Mouse (Mus musculus) fibroblast of lung, adult 2 months (primary cell): Measurements from ENCODE around the gene Tox2.

Experiments
- DNase-seq: peaks from one replicate; pipeline ENCODE4 v3.0.0-alpha.2; 2011; ENCODE audit warnings: low read depth

The Tox2 gene

DNA sequence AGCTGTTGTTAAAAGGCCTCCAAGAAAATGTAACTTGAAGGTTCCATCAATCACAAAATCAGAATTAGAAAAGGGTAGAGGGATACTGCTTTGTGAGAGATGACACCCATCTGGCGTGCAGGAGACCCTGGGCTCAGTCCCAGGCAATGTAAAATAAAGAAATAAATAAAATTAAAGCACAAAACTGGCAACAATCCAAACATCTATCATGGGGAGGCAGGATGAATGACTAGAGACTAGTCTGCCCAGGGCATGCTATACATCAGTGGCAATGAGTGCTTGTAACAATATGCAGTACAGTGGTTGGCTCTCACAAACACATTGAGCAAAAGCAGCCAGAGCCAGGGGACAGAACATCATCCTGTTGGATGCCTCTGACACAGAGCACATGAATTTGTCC lies 53.8 kb downstream of the Tox2 start:
- no peak for DNase-seq

DNA sequence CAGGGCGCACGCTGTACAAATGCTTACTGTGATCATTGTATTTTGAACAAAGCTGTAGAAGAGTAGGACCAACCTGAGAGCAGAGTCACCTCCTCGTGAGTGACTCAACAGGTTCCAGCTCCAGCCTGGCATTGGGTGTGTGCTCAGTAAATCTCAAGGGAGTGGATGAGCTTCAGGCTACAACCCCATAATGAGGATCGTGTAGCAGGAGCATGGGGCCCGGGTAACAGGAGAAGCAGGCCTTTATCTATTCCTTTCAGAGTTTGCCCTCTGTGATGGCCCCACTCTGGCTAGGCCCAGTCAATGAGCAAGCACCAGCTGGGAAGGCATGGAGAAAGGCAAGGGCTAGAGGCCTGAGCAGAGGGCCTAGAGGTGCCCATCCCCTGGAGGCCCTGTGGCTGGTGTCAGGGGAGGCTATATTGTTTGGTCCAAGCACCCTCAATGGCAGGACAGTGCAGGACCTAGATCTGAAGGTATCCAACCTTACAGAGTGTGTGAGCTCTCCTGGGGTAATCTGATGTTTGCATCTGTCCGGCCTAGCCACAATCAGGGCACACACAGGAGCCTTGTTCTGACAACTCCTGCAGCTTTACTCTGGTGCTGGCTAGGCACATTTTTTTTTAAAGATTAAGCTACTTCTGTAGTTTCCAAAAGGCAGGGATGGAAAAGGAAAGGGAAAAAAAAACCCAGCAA lies 58.6 kb downstream of the Tox2 start:
- no peak for DNase-seq

DNA sequence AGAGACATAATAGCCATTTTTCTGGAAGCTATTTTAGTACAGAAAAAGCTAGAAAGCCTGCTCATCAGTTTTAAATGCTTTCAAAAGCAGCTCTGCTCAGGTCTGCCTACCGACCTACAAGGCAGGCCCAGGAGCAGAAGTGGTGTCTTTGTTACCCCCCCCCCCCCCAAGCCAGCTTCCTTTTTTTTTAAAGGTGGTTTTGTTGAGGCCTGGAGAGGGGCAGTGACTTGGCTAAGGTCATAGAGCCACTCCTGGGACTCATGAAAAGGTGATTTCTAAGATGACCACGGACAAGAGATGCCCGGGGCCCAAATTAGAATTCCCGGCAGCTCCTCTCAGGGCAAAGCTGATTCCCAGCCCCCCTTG lies 59.1 kb downstream of the Tox2 start:
- no peak for DNase-seq

DNA sequence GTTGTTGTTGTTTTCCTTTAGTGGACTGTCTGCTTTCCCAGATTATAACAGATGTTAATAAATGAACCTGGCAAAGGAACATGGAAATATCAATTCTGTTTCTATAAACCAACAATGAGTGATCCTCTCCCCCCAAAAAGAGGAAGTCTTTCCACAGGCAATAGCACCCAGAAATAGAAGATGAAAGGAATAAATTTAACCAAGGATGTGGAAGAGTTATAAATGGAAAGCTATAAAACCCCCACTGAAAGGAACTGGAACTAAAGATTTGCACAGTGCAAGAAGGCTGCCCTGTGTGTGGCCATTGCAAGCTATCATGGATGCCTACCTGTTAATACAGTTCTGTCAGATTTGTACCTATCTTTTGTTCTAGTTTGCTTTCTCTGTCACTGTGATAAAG lies 64.2 kb downstream of the Tox2 start:
- no peak for DNase-seq

DNA sequence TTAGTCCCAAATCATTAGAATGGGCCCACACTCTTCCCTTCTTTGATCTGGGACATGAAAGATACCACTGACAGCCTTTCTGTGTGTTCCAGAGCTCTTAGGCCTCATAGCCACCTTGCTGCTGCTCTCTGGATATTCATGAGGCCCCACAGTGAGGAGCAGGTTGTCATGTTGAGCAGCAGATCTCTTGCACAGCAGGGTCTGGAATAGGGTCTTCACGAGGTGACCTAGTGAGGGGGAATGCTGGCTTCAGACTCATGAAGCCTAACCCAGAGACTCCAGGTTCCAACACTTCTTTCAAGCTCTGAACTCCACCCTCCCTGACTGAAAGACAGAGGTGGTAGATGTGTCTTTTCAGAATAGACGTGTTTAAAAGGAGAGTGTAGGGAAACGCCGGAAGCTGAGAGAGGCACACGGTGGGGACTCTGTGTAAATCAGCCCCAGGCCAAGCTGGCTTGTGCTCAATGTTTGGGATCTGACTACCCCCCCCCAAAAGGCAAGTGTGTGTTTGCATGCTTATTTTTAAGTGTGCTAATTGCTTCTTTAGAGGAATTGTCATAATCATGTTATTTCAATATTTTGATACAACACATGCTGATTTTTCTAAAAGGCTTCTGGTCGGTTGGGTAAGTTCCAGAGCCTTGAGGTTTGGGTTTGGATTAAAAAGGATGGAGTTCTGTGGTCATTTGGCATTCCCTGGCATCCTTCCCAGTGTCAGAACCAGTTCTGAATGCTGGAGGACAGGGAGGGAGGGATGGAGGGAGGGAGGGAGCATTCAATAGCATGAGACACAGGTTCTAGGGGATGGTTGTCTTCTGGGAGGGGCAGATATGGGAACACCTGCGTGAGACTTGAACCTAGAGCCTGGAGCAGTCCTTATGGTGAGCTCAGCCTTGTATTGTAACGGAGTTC lies 68.9 kb downstream of the Tox2 start:
- DNase-seq = peak; percentile 49

DNA sequence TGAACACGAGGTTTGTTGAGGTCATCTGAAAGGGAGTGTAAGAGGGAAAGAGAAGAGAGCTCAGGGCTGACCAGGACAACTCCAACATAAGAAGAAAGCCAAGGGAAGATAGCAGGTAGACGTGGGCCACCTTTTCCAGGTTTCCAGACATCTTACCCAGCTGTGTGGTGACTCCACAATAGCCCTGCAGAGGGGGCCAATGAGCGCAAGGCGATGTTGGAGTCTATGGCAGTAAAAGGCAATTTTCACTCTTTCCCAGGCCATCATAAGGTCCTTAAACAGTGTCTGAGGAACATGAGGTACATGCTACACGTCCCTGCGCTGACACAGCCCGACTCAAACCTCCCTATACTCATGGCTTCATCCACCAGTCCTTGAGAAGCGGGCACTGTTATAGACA lies 70.9 kb downstream of the Tox2 start:
- DNase-seq = no peak

DNA sequence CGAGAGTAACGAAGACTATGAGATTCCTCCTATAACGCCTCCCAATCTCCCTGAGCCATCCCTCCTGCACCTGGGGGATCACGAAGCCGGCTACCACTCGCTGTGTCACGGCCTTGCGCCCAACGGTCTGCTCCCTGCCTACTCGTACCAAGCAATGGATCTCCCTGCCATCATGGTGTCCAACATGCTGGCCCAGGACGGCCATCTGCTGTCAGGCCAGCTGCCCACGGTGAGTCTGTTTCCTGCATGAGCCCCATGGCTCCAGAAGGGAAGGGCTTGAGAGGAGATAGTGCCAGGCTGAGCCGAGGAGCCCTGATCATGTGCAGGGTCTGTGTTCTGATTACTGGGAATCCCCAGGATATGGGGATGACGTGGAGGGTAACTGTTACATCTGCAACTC lies 73.1 kb downstream of the Tox2 start:
- no peak for DNase-seq

DNA sequence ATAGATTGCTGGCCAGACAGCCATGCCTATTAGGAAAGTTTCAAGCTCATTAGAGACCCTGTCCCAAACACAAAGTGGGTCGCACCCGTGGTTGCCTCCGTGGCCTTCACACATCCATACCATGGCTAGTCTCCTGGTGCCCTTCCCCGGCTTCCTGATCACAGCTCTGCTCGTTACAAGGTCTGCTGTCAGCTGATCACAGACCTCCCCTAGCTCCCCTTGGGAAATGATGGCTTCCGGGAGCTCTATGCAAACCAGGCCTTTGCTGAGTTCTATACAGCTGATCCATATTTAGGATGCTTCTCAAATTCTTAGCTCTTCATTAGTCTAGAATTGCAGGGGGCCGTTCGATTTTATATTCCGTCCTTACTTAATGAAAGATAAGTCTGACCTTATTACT lies 75.1 kb downstream of the Tox2 start:
- DNase-seq = no peak

DNA sequence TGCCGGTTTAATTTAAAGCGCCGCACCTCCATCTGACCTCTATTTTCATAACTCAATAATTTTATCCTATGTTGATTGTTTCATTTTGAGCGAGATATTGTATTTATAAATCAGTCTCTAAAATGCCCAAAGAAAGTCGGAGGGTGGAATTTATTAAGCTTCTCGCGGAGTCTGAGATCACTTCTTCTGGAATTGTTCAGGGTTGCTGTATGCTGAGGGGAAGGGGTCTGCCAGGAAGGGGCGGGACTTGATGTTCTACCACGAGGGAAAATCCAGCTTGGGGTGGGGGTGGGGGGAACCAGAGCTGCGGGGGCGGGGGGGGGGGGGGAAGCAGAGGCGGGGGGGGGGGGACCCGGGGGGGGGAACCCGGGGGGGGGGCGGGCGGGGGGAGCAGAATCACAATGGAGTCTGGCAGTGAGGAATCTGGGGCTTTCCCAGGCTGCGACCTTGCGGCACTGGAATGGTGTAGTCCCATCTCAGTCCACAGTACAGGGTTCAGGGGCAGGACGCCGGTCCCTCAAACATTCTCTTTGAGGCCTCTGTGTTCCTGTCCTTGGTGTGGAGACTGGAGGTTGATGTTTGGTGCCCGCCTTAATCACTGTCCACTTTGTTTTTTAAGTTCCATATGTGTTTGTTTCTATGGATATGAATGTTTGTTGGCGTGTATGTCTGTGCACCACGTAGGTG lies 77.9 kb downstream of the Tox2 start:
- no peak for DNase-seq

DNA sequence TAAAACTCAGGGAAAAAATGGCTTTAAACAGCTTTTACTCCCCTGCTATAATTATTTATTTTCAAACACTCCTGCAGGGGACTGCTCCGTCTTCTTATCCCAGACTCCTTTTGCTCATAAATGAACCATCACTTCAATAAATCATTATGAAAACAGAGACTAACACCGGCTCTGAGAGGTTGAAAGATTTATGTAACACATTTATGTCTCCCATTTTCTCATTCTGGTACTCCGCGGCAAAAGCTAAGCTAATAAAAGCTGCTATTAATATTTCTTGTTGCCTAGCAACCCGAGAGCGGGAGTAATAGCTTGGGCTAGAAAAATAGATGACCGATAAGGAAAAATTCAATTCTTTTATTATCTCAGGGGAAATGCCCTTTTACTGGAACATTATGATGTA lies 81.9 kb downstream of the Tox2 start:
- DNase-seq = no peak

DNA sequence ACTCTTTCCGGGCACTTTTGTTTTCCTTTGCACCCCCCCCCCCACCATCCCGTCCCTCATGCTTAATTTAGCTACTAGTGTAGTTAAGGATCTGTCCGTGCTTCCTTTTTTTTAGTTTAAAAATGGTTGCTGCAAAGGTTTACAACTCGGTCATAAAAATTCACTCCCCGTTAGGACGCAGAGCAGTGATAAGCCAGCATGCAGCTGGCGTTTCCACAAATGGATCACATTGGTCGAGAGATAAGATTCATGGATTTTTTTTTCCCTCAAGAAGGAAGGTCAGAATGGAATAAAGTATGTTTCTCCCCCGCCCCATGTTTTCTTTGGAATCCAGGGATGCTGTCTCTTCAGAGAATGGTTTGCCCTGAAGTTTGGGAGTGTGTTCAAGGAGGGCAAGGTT lies 82.4 kb downstream of the Tox2 start:
- no peak for DNase-seq

DNA sequence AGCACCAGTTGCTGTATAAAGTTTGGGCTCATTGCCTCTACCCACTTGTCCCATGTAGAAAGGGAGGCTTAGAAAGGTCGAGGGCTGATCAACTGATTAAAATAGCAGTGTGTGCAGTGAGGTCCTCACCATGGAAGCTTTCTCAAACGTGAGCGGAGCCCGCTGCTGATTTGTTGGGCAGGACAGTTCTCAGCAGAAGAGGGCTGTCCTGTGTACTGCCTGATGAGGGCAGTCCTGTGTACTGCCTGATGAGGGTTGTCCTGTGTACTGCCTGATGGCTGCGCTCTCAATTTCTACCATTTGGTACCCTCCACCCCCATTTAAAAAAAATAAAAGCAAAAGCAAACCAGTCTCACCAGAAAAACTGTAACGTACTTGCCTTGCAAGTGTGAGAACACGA lies 82.8 kb downstream of the Tox2 start:
- DNase-seq = no peak

DNA sequence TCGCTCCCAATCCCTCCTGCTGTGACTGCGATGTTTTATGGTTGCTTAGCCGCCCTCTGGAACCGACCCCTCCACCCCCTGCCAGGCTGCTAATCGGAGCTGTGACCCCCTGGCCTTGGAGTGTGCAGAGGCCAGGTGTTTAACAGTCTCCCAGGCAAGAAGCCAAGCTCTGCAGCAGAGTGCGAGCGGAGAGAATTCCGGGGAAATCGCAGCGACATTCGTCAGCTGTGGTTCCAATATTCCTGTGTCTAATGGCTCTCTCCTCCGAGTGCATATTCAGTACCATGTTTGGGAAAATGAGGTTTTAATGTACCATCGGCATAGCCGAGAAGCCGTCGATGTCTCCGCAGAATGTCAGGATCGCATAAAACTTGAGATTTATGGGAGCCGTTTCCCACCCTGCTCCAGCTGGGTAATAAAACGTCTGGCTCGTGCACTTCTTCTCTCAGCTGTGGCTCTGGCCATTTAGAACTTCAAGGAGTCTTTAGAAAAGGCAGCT lies 86.0 kb downstream of the Tox2 start:
- no peak for DNase-seq

DNA sequence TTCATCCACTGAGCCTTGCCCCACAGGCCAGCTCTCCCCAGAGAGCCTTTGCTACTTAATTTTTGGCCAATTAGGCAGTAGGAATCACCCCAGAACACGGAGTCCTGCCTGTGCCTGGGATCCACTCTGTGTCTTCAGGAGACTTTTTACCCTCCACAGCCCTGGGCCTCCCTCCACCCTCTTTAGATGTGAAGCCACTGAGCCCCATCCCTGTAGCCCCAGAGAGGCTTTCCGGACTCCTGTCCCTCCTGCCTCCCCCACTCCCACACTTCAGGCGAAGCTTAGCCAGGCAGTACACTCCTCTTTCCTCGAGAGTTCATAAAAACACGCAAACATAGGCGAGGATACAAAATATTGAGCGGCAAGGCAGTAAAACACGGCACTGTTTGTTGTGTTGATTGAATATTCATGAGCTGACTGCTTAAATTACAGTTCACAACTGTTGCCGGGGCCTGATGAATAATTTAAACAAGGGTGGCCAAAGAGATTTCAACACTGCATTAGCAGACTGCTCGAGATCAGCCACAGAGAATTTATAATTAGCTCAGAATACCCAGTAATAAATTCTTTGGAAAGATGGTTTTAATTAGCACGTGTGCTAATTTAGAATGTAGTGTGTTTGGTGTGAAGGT lies 94.2 kb downstream of the Tox2 start:
- no peak for DNase-seq

DNA sequence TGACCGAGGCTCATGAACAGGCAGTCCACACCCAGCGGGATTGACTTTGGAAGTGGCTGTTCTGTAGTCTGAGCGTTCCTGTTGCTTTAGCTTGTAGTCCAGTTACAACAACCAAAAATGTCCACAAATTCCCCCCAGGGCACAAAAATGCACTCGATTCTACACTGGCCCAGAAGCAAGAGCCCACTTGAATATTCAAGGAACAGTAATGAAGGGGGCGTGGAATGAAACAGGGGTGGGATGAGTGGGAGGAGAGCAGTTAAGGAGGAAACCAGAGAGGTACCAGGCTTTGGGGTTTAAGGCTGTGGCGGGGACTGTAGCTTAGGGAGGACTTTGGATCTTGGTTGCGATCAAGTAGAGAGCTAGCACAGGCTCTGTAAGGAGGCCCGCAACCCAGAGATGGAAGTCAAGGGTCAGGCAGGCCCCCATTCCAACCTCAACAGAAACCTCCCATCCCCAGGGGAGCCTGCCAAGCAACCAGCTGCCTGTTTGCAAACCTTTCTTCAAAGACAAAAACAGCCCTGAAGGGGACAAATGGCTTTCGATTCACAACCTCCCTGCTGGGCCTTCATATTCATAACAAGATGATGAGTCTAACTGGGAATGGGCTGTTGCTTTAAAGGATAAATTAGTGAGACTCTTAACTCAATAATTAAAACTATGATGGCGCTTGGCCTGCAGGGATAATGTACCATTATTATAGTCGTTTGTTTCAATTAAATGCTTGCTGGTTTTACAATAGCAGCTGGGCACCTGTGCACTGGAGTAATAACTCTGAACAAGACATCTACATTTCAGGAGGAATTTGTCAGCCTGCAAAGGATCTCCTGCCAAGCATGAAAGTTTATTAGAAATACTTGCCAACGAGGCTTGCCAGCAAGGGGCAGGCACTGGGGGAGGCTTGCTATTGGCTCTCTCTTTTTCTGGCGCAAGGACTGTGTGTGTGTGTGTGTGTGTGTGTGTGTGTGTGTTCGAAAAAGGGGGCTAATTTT lies 97.4 kb downstream of the Tox2 start:
- no peak for DNase-seq

DNA sequence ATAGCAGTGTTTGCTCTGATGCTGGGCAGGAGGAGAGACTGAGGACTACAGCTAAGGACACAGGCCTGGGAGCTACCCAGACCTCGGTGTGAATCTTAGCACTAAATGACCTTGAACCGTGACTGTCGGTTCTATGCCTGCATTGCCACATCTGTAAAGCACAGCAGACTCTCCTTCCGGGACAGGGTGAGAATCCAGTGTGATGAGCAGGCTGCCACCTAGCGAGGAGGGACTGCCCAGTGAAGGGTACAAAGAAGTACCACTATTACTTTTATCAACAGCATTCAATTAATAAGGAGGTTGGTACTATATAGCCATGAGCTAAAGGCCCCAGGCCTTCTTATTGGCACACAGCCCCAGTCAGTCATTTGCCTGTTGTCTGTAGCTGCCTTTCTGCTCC lies 98.7 kb downstream of the Tox2 start:
- no peak for DNase-seq

DNA sequence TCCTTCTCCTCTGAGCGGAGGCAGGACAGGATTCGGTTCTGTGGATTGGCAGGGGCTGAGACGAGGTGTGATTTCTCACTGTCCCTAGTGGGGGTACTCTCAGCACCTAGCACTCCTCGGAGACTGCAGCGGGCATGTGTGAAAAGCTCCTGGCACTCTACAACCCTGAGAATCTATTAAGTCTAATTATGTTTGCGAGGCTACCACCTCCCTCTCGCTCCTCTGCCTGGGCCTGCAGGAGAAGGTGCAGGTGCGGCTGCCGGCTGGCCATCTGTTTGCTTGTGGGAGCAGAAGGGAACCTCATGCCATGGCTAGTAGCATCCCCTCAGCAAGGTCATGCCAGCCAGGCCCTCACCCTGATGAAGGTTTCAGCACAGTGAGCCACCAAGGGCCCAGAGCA lies 100.1 kb downstream of the Tox2 start:
- no peak for DNase-seq

DNA sequence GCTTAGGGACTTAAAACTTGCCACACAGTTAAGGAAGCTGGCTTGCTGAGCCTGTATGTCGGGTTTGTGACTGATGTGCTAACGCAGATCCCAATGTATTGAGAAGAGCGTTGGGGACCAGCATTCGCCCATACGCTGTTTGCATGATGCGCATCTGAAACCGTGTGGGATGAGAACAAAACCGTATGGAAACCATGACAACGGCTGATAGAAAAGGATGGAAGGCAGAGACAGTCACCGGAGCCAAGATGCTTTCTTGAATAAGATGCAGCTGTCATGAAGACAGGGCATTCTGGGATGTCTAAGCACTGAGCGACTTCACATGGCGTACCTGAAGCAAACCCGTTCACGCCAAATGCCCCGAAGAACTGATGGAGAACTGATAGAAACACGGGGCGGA lies 106.5 kb downstream of the Tox2 start:
- DNase-seq = no peak

DNA sequence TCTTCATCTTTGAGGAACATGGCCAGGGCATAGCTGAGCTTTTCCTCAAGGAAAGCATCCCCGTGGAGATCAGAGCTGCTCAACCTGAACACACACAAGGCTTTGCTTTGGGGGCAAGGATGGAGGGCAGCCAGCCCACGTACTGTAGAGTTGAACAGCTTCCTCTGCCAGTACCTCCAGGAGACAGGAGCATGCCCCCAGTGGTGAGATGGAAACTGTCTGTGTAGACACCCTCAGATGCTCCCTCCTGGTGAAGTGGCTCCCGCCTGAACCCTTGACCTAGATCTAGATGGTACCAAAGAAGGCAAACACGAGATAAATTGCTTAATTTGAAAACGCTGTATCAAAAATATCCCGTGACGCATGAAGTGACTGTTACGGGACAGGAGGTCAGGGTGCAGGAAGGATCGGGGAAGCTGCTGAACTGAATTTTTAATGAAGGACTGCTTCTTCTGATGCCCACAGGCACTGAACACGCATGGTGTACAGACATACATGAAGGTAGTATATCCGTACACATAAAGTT lies 107.3 kb downstream of the Tox2 start:
- DNase-seq = no peak

DNA sequence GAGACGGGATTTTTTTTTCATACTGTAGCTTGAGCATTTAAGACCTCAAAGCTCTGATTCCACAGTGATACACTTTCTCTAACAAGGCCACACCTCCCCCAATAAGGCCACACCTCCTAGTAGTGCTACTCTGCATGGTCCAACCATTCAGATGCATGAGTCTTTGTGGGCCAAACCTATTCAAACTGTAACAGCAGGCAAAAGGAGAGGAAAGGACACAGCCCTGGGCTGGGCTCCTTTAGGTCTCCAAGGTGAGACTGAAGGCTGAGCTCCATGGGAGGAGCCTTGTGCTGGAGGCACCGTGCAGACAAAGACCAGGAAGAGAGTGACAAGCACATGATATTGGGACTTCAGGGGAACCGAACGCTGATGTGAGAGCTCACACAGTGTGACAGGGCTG lies 114.4 kb downstream of the Tox2 start:
- DNase-seq = no peak

DNA sequence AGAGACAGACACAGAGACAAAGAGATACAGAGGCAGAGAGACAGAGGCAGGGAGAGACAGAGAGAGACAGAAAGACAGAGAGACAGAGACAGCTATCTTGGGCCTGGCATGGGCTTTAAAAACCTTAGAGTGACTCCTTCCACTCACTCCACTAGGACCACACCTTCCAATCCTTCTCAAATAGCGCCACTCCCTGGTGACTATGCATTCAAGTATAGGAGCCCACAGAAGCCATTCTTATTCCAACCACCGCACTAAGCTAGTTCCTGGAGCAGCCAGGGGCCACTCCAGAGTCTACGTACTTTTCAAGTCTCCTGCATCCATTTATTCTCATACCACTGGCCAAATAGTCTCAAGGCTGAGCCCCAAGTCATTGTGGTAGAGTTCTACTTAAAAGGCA lies 115.9 kb downstream of the Tox2 start:
- no peak for DNase-seq
